Mouse (Mus musculus) liver, adult 2 months (tissue): Measurements from ENCODE around the gene Hnrnpa0.

Experiments
- CTCF ChIP-seq: fragments of 200-500 bp; IDR thresholded peaks from 2 replicates; pipeline ENCODE4 v1.5.1; 2011; ENCODE audit warnings: low read depth, low read length, control low read depth
- POLR2A ChIP-seq: fragments of 200-500 bp; IDR thresholded peaks from 2 replicates; pipeline ENCODE4 v1.6.1; 2011; ENCODE audit warnings: low read length, control low read depth; ENCODE audit not compliant: insufficient read depth; ENCODE audit errors: extremely low read depth

DNA sequence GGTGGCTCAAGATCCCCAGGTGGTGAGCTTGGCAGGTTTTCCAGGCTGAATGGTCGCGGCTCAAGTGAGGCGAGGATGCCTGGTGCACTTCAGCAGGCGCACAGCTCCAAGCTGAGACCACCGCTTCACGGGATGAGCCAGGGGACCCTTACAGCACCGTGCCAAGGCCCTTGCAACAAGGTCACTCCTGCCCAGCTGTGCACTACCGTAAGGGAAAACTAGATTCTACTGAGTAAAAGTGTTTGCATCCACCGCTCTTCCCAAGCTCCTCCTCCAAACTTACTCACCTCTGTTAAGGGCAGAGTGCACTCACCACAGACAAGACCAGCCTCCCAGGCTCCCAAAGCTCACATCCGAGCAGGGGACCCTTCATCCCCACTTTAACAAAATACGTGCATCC is 44.8 kb downstream of the Hnrnpa0 start:
- TF ChIP-seq CTCF (no peak), POLR2A (no peak)
